Mouse (Mus musculus) splenic B cell, adult 2 months (primary cell): ENCODE results near the gene Gm20388.

Source experiments
- DNase-seq: peaks from one replicate; pipeline ENCODE4 v3.0.0-alpha.2; 2011; ENCODE audit warnings: low read depth, low spot score
- H3K27me3 ChIP-seq: 2 replicates; pipeline ENCODE4 v1.6.1; 2012; ENCODE audit warnings: mild to moderate bottlenecking, low read length, moderate library complexity, mixed read lengths; ENCODE audit not compliant: control insufficient read depth, poor library complexity, insufficient read depth, severe bottlenecking
- H3K36me3 ChIP-seq: 2 replicates; pipeline ENCODE4 v1.6.1; 2012; ENCODE audit warnings: mild to moderate bottlenecking, low read length, moderate library complexity, mixed read lengths; ENCODE audit not compliant: control insufficient read depth, poor library complexity, insufficient read depth, severe bottlenecking

The Gm20388 gene

DNA sequence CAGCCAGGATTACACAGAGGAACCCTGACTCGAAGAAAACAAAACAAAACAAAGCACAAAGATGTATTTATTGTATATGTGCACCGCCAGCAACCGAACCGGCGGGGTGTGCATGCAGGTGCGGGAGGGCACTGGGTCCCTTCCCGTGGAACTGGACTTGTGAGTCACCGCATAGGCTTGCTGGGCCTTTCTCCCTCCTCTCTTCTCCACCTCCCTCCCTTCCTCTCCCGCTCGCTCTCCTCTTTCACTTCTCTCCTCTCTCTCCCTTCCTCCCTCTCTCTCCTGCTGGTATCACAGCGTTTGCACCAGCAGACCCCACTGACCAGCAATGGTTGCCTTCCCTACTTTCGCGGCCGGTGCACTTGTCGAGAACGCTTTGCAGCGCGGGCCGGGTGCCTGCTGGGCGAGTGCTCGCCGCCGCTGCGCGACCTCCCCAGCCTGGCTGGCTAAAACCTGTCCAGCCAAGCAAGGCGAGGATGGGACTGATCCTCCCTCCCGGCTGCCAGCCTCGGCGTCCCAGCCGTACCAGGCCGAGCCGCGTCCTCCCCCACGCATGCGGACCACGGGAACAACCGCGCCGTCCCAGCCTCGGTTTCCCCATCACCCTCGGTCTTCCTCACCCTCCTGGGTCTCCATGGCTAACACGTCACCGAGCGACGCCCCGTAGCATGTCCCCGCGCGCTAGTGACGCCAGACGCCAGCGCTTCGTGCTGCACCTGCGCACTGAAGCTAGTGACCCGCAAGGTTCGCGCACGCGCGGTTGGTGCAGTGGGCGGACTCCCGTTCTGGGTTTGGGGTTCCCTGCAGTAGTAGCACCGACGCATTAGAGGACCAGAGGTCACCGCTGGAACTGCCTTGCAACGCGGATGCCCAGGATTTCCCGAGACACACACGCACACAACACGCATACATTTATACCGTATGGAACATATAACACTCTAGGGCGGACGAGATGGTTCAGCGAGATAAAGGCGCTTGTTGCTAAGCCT is 1197.3 kb downstream of the Gm20388 start, which contains the start of gene Mthfsd:
TSS of gene Mthfsd (minus strand) at position 725 of the 989 bp plus-strand sequence.
- H3K27me3 ChIP-seq, result no peaks in the 10 kb centered on the region
- DNase-seq, result peak; percentile 98
- H3K36me3 ChIP-seq, result no peaks in the 10 kb centered on the region

- Histone ChIP-seq H3K27me3 (no peaks in the 10 kb centered on the region), H3K36me3 (no peaks in the 10 kb centered on the region)
- DNase-seq, result no peak
These were observed 1198.0 kb downstream of the Gm20388 start for GRCm38 (mm10) chr8:121108657-121109056.

- Histone ChIP-seq H3K36me3 (no peaks in the 10 kb centered on the region), H3K27me3 (peaks cover 1% of the 10 kb centered on the region; the same call in 1 of the 2 replicates)
- DNase-seq, result peak; percentile 73
These were observed 1200.7 kb downstream of the Gm20388 start for GRCm38 (mm10) chr8:121111145-121111907.

- Histone ChIP-seq H3K36me3 (no peaks in the 10 kb centered on the region), H3K27me3 (peaks cover 3% of the 10 kb centered on the region; the same call in 1 of the 2 replicates)
- DNase-seq, result peak; percentile 96
These were observed 1202.6 kb downstream of the Gm20388 start for GRCm38 (mm10) chr8:121113261-121113660.

GRCm38 (mm10) chr8:121115136-121115535 is 1204.5 kb downstream of the Gm20388 start:
- no peak for DNase-seq
- H3K36me3 ChIP-seq, result no peaks in the 10 kb centered on the region
- peaks cover 3% of the 10 kb centered on the region; the same call in 1 of the 2 replicates for H3K27me3 ChIP-seq

- peaks cover 3% of the 10 kb centered on the region; the same call in 1 of the 2 replicates for H3K27me3 ChIP-seq
- H3K36me3 ChIP-seq, result no peaks in the 10 kb centered on the region
- peak; percentile 86 for DNase-seq
These were observed 1205.3 kb downstream of the Gm20388 start, which contains the start of gene Foxc2 for GRCm38 (mm10) chr8:121115948-121116347. TSS of gene Foxc2 (plus strand) at chr8:121116171.

- no peaks in the 10 kb centered on the region for H3K36me3 ChIP-seq
- peak; percentile 47 for DNase-seq
These were observed 1206.0 kb downstream of the Gm20388 start for GRCm38 (mm10) chr8:121116591-121117185.

DNA sequence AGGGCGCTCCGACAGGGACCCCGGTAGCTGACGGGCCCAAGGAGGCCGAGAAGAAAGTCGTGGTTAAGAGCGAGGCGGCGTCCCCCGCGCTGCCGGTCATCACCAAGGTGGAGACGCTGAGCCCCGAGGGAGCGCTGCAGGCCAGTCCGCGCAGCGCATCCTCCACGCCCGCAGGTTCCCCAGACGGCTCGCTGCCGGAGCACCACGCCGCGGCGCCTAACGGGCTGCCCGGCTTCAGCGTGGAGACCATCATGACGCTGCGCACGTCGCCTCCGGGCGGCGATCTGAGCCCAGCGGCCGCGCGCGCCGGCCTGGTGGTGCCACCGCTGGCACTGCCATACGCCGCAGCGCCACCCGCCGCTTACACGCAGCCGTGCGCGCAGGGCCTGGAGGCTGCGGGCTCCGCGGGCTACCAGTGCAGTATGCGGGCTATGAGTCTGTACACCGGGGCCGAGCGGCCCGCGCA is 1206.6 kb downstream of the Gm20388 start:
- H3K27me3 ChIP-seq, result peaks cover 3% of the 10 kb centered on the region; the same call in 1 of the 2 replicates
- DNase-seq, result peak; percentile 37
- H3K36me3 ChIP-seq, result no peaks in the 10 kb centered on the region

More at GRCm38 (mm10) chr8:121116591-121117185, 1206.0 kb downstream of the Gm20388 start:
- H3K27me3 ChIP-seq, result peaks cover 3% of the 10 kb centered on the region; the same call in 1 of the 2 replicates

GRCm38 (mm10) chr8:121117906-121118305 is 1207.3 kb downstream of the Gm20388 start:
- peak; percentile 22 for DNase-seq
- Histone ChIP-seq H3K36me3 (no peaks in the 10 kb centered on the region), H3K27me3 (peaks cover 3% of the 10 kb centered on the region; the same call in 1 of the 2 replicates)

- H3K36me3 ChIP-seq, result no peaks in the 10 kb centered on the region
These were observed 1208.2 kb downstream of the Gm20388 start for GRCm38 (mm10) chr8:121118634-121119420.

GRCm38 (mm10) chr8:121119635-121120455 is 1209.2 kb downstream of the Gm20388 start:
- peaks cover 3% of the 10 kb centered on the region; the same call in 1 of the 2 replicates for H3K27me3 ChIP-seq
- DNase-seq, result no peak
- no peaks in the 10 kb centered on the region for H3K36me3 ChIP-seq

More at GRCm38 (mm10) chr8:121118634-121119420, 1208.2 kb downstream of the Gm20388 start:
- peaks cover 3% of the 10 kb centered on the region; the same call in 1 of the 2 replicates for H3K27me3 ChIP-seq
- no peak for DNase-seq

GRCm38 (mm10) chr8:121120456-121121419 is 1210.1 kb downstream of the Gm20388 start:
- DNase-seq, result peak; percentile 26
- H3K36me3 ChIP-seq, result no peaks in the 10 kb centered on the region
- peaks cover 3% of the 10 kb centered on the region for H3K27me3 ChIP-seq
